Mouse (Mus musculus): ENCODE measurements at regions not wholly inside any gene's neighbourhood (a gene's known extent, or its start where the extent isn't known, plus 50 kb on each side); places are given as distances from the start of the nearest gene placed in this dataset.

- dilution Hi-C loops (cut with MboI; ENCODE audit: extremely low pct_ligation_motif_present, extremely low pct_unique_long_range_greater_than_20kb, low sequenced_read_pairs) = no loop called here
- Histone ChIP-seq H3K9me3 (replicated peaks; ENCODE audit: low read length) (no peaks in the 10 kb centered on the region), H3K27ac (ENCODE audit: insufficient read depth, low read depth) (no peak overlapping the region), H3K9ac (ENCODE audit: insufficient read depth, low read depth) (no peak overlapping the region), H3K27me3 (replicated peaks) (no peaks in the 10 kb centered on the region), H3K79me2 (replicated peaks; ENCODE audit: control insufficient read depth, extremely low read depth, insufficient read depth, poor library complexity, severe bottlenecking) (no peaks in the 10 kb centered on the region), H3K4me1 (ENCODE audit: control insufficient read depth in 1 of 2, insufficient read depth in 2 of 2) (peaks cover 0 to 55% of the 10 kb centered on the region in 2 experiments; a peak in 2 of 4 replicates), H3K4me3 (replicated peaks in 1 of 3; ENCODE audit: low read depth in 2 of 3, low read length in 2 of 3, poor library complexity in 1 of 3) (no peak overlapping the region), H3K36me3 (replicated peaks in 1 of 2; ENCODE audit: control insufficient read depth in 1 of 2, insufficient read depth in 1 of 2, low read length in 1 of 2) (no peaks in the 10 kb centered on the region), H3K4me2 (ENCODE audit: insufficient read depth, low read depth, poor library complexity, severe bottlenecking) (no peak overlapping the region)
- TF ChIP-seq KAT2A (IDR thresholded peaks at IDR 0.05; ENCODE audit: insufficient replicate concordance, low read length) (no peak), UBTF (IDR thresholded peaks at IDR 0.05; ENCODE audit: low read depth, low read length) (no peak), ZKSCAN1 (IDR thresholded peaks at IDR 0.05; ENCODE audit: borderline replicate concordance, low read depth, low read length) (no peak), USF2 (conservative IDR thresholded peaks at IDR 0.05; ENCODE audit: low read depth, low read length) (no peak), ELF1 (IDR thresholded peaks at IDR 0.05; ENCODE audit: low read depth, low read length) (no peak), MAFK (IDR thresholded peaks at IDR 0.05; ENCODE audit: insufficient replicate concordance, low read length) (no peak), RCOR1 (conservative IDR thresholded peaks at IDR 0.05; ENCODE audit: low read depth, low read length) (no peak), MAZ (IDR thresholded peaks at IDR 0.05; ENCODE audit: low read depth, low read length) (no peak), TCF12 (IDR thresholded peaks at IDR 0.05; ENCODE audit: low read depth, low read length) (no peak), CTCF (conservative IDR thresholded peaks at IDR 0.05 in 1 of 2, IDR thresholded peaks at IDR 0.05 in 1 of 2; ENCODE audit: low read depth in 2 of 2, low read length in 2 of 2) (no peak), RAD21 (IDR thresholded peaks at IDR 0.05; ENCODE audit: low read depth, low read length) (no peak), ETS1 (conservative IDR thresholded peaks at IDR 0.05; ENCODE audit: low read depth, low read length) (no peak), ZNF384 (IDR thresholded peaks at IDR 0.05; ENCODE audit: low read depth, low read length) (no peak), GABPA (IDR thresholded peaks at IDR 0.05; ENCODE audit: insufficient replicate concordance, low read depth, low read length) (no peak), CHD1 (IDR thresholded peaks at IDR 0.05; ENCODE audit: low read depth, low read length) (no peak), NELFE (IDR thresholded peaks at IDR 0.05; ENCODE audit: low read depth, low read length) (no peak), POLR2A (IDR thresholded peaks at IDR 0.05; ENCODE audit: low read depth, low read length) (no peak)
- no peak for DNase-seq (ENCODE audit: extremely low read depth)
- in situ Hi-C loops (cut with MboI; ENCODE audit: low pct_ligation_motif_present, low pct_unique_long_range_greater_than_20kb, low sequenced_read_pairs) = no loop called here
Observed at GRCm38 (mm10) chr9:35333631-35334005, 66.0 kb downstream of the Rpusd4 start.

- in situ Hi-C loops (cut with MboI; ENCODE audit: low pct_ligation_motif_present, low pct_unique_long_range_greater_than_20kb, low sequenced_read_pairs) (no loop called here), dilution Hi-C loops (cut with MboI; ENCODE audit: extremely low pct_ligation_motif_present, extremely low pct_unique_long_range_greater_than_20kb, low sequenced_read_pairs) (no loop called here)
- no peaks in the 10 kb centered on the region for H3K27me3 ChIP-seq (replicated peaks)
- H3K4me3 ChIP-seq (replicated peaks in 1 of 3; ENCODE audit: low read depth in 2 of 3, low read length in 2 of 3, poor library complexity in 1 of 3) = no peak overlapping the region
- TF ChIP-seq MAFK (IDR thresholded peaks at IDR 0.05; ENCODE audit: insufficient replicate concordance, low read length) (no peak), RAD21 (IDR thresholded peaks at IDR 0.05; ENCODE audit: low read depth, low read length) (no peak), JUND (conservative IDR thresholded peaks at IDR 0.05; ENCODE audit: low read depth, low read length) (no peak), KAT2A (IDR thresholded peaks at IDR 0.05; ENCODE audit: insufficient replicate concordance, low read length) (no peak), MAX (IDR thresholded peaks at IDR 0.05; ENCODE audit: low read length) (no peak), IRF4 (IDR thresholded peaks at IDR 0.05; ENCODE audit: low read depth, low read length) (no peak), NRF1 (IDR thresholded peaks at IDR 0.05; ENCODE audit: low read depth, low read length) (no peak), JUN (IDR thresholded peaks at IDR 0.05; ENCODE audit: insufficient read depth, low read depth, low read length) (no peak), PAX5 (IDR thresholded peaks at IDR 0.05; ENCODE audit: low read length) (no peak), SMC3 (IDR thresholded peaks at IDR 0.05; ENCODE audit: low read depth, low read length) (no peak), SIN3A (IDR thresholded peaks at IDR 0.05; ENCODE audit: low read length) (no peak)
- H3K9ac ChIP-seq (ENCODE audit: insufficient read depth, low read depth) = no peak overlapping the region
- no peak for DNase-seq (ENCODE audit: extremely low read depth)
- no peak overlapping the region for H3K27ac ChIP-seq (ENCODE audit: insufficient read depth, low read depth)
- H3K36me3 ChIP-seq (replicated peaks in 1 of 2; ENCODE audit: control insufficient read depth in 1 of 2, insufficient read depth in 1 of 2, low read length in 1 of 2) = no peaks in the 10 kb centered on the region
- H3K79me2 ChIP-seq (replicated peaks; ENCODE audit: control insufficient read depth, extremely low read depth, insufficient read depth, poor library complexity, severe bottlenecking) = no peaks in the 10 kb centered on the region
- no peaks in the 10 kb centered on the region for H3K9me3 ChIP-seq (replicated peaks; ENCODE audit: low read length)
- no peak overlapping the region for H3K4me2 ChIP-seq (ENCODE audit: insufficient read depth, low read depth, poor library complexity, severe bottlenecking)
- peaks cover 0 to 48% of the 10 kb centered on the region in 2 experiments; a peak in 2 of 4 replicates for H3K4me1 ChIP-seq (ENCODE audit: control insufficient read depth in 1 of 2, insufficient read depth in 2 of 2)
Observed at GRCm38 (mm10) chr9:35334536-35334935, 66.9 kb downstream of the Rpusd4 start.
